Mouse (Mus musculus): ENCODE data around the gene Wipi1. TPM values are rescaled to one million over a fixed set of nuclear protein-coding genes. Genes with fewer than 3 reads are reported as not detected.

Wipi1 gene
- polyA plus RNA-seq, 2 experiments, result 9.0 to 11.9 TPM

DNA sequence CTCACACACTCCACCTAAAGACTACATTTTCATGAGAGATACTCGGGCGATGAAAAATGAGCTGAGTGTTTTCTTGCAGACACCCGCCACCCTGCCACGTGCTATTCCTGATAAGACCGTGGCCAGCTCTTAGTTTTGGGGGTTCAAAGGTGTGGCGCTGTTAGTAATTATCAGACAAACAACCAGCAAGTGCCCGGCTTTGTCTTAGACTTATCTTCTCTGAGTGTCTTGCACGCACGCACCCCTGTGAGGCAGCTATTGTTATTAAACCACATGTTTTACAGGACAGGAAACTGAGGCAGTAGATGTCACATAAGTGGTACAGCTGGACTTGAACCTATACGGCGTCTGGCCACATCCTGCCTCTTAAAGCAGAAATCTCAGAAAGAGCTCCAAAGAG is 54.3 kb downstream of the Wipi1 start:
- DNase-seq (ENCODE audit: low read depth in 3 of 3, low spot score in 3 of 3) (peak; percentile 84 to 92 (median 87)), ATAC-seq (ENCODE audit: insufficient read depth) (peak; percentile 87)
- Histone ChIP-seq H3K4me3 (ENCODE audit: insufficient read depth in 1 of 2, low read depth in 2 of 2, low read length in 2 of 2) (no peak overlapping the region), H3K36me3 (replicated peaks; ENCODE audit: control insufficient read depth, insufficient read depth, low read depth) (no peaks in the 10 kb centered on the region), H3K9me3 (ENCODE audit: control insufficient read depth, low read length) (no peaks in the 10 kb centered on the region), H3K27me3 (ENCODE audit: control insufficient read depth, insufficient read depth, low read length) (no peaks in the 10 kb centered on the region), H3K9ac (replicated peaks) (peak overlapping the region; percentile 64), H3K27ac (peak overlapping the region; percentile 94), H3K4me2 (ENCODE audit: low read depth) (peak overlapping the region; percentile 53), H3K4me1 (replicated peaks; ENCODE audit: control insufficient read depth in 2 of 2, insufficient read depth in 2 of 2, low read length in 1 of 2) (peaks cover 76 to 80% of the 10 kb centered on the region in 2 experiments)
- TF ChIP-seq CTCF (IDR thresholded peaks at IDR 0.05; ENCODE audit: low read depth) (0 out of 2 replicates have a peak, but pooled peaks have one; percentile 8), EP300 (IDR thresholded peaks at IDR 0.05; ENCODE audit: low read depth) (peak; percentile 96)
- WGBS (ENCODE audit: insufficient replicate concordance), result 11% methylated on average over 11 of the region's 11 CpGs

DNA sequence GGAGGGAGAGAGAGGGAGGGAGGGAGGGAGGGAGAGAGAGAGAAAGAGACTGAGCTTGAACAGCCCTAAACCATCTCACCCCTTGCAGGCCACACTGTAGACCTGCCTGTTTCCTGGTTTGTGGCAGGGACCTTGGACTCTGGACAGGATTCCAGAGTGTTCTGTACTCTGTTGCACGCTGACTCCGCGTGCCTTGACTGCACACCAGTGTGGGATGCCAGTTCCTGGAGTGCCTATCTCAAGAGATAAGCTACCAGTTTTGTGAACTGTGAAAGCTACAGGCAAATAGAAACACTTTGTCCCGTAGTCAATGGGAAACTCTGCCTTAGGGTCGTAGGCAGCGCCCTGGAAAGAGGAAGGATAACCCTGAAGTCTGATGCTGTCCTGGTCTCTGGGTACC is 55.6 kb downstream of the Wipi1 start:
- peak overlapping the region; percentile 94 for H3K27ac ChIP-seq
- H3K36me3 ChIP-seq (replicated peaks; ENCODE audit: control insufficient read depth, insufficient read depth, low read depth), result no peaks in the 10 kb centered on the region
- peak in 2 of 3 experiments; percentile 37 to 46 for DNase-seq (ENCODE audit: low read depth in 3 of 3, low spot score in 3 of 3)
- no peak overlapping the region for H3K4me3 ChIP-seq (ENCODE audit: insufficient read depth in 1 of 2, low read depth in 2 of 2, low read length in 2 of 2)
- H3K4me2 ChIP-seq (ENCODE audit: low read depth), result peak overlapping the region; percentile 53
- peaks cover 87 to 91% of the 10 kb centered on the region in 2 experiments for H3K4me1 ChIP-seq (replicated peaks; ENCODE audit: control insufficient read depth in 2 of 2, insufficient read depth in 2 of 2, low read length in 1 of 2)
- no peaks in the 10 kb centered on the region for H3K27me3 ChIP-seq (ENCODE audit: control insufficient read depth, insufficient read depth, low read length)
- peak overlapping the region; percentile 67 for H3K9ac ChIP-seq (replicated peaks)
- TF ChIP-seq CTCF (IDR thresholded peaks at IDR 0.05; ENCODE audit: low read depth), result no peak
- peak; percentile 55; the same call in 1 of the 2 replicates for TF ChIP-seq EP300 (IDR thresholded peaks at IDR 0.05; ENCODE audit: low read depth)
- WGBS (ENCODE audit: insufficient replicate concordance), result 11% methylated on average over 6 of the region's 6 CpGs
- no peaks in the 10 kb centered on the region for H3K9me3 ChIP-seq (ENCODE audit: control insufficient read depth, low read length)
- peak; percentile 50 for ATAC-seq (ENCODE audit: insufficient read depth)

DNA sequence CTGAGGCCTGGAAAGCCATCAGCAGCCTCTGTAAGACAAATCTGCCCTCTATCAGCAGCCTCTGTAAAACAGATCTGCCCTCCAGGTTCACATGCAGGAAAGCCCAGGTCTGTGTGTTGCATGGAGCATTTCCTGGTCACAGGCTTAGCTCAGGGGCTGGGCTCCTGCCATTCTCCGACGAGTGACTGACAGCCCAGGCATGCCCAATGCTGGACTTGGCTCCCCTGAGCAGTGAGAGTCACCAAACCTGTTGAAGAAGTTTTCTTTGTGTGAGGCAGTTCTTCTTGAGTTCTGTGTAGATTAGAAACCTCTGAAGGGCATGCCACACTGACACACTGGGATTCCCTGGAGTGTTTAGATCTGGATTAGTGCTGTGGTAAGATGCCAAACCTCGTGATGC is 57.3 kb downstream of the Wipi1 start:
- H3K4me3 ChIP-seq (ENCODE audit: insufficient read depth in 1 of 2, low read depth in 2 of 2, low read length in 2 of 2), result no peak overlapping the region
- peak overlapping the region; percentile 94 for H3K27ac ChIP-seq
- DNase-seq (ENCODE audit: low read depth in 3 of 3, low spot score in 3 of 3) (no peak), ATAC-seq (ENCODE audit: insufficient read depth) (no peak)
- H3K4me2 ChIP-seq (ENCODE audit: low read depth), result no peak overlapping the region
- peaks cover 88 to 92% of the 10 kb centered on the region in 2 experiments for H3K4me1 ChIP-seq (replicated peaks; ENCODE audit: control insufficient read depth in 2 of 2, insufficient read depth in 2 of 2, low read length in 1 of 2)
- no peaks in the 10 kb centered on the region for H3K36me3 ChIP-seq (replicated peaks; ENCODE audit: control insufficient read depth, insufficient read depth, low read depth)
- WGBS (ENCODE audit: insufficient replicate concordance), result 41% methylated on average over 3 of the region's 3 CpGs
- TF ChIP-seq CTCF (IDR thresholded peaks at IDR 0.05; ENCODE audit: low read depth) (no peak), EP300 (IDR thresholded peaks at IDR 0.05; ENCODE audit: low read depth) (no peak)
- H3K27me3 ChIP-seq (ENCODE audit: control insufficient read depth, insufficient read depth, low read length), result no peaks in the 10 kb centered on the region
- peak overlapping the region; percentile 32 for H3K9ac ChIP-seq (replicated peaks)
- H3K9me3 ChIP-seq (ENCODE audit: control insufficient read depth, low read length), result no peaks in the 10 kb centered on the region

DNA sequence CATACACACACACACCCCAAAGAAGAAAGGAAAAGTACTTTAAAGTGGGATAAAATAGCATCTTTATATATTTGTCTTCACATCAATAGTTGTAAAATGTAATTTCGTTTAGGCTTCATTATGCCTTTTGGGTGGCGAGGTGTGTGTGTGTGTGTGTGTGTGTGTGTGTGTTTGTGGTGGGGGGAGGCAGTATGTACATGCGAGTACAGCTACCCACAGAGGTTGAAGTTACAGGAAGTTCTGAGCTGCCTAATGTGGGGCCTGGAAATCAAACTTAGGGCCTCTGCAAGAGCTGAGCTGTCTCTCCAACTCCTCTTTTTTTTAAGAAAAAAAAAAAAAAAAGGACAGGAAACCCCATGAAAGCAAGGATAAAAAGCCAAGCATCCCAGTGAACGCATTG is 57.8 kb downstream of the Wipi1 start:
- Histone ChIP-seq H3K36me3 (replicated peaks; ENCODE audit: control insufficient read depth, insufficient read depth, low read depth) (no peaks in the 10 kb centered on the region), H3K9me3 (ENCODE audit: control insufficient read depth, low read length) (no peaks in the 10 kb centered on the region), H3K27me3 (ENCODE audit: control insufficient read depth, insufficient read depth, low read length) (no peaks in the 10 kb centered on the region), H3K4me2 (ENCODE audit: low read depth) (no peak overlapping the region), H3K9ac (replicated peaks) (no peak overlapping the region; the same call in 1 of the 2 replicates), H3K4me3 (ENCODE audit: insufficient read depth in 1 of 2, low read depth in 2 of 2, low read length in 2 of 2) (no peak overlapping the region), H3K27ac (peak overlapping the region; percentile 94), H3K4me1 (replicated peaks; ENCODE audit: control insufficient read depth in 2 of 2, insufficient read depth in 2 of 2, low read length in 1 of 2) (peaks cover 88 to 92% of the 10 kb centered on the region in 2 experiments)
- TF ChIP-seq CTCF (IDR thresholded peaks at IDR 0.05; ENCODE audit: low read depth) (no peak), EP300 (IDR thresholded peaks at IDR 0.05; ENCODE audit: low read depth) (no peak)
- no peak for ATAC-seq (ENCODE audit: insufficient read depth)
- DNase-seq (ENCODE audit: low read depth in 3 of 3, low spot score in 3 of 3), result no peak
- WGBS (ENCODE audit: insufficient replicate concordance), result 46% methylated on average over 4 of the region's 4 CpGs

DNA sequence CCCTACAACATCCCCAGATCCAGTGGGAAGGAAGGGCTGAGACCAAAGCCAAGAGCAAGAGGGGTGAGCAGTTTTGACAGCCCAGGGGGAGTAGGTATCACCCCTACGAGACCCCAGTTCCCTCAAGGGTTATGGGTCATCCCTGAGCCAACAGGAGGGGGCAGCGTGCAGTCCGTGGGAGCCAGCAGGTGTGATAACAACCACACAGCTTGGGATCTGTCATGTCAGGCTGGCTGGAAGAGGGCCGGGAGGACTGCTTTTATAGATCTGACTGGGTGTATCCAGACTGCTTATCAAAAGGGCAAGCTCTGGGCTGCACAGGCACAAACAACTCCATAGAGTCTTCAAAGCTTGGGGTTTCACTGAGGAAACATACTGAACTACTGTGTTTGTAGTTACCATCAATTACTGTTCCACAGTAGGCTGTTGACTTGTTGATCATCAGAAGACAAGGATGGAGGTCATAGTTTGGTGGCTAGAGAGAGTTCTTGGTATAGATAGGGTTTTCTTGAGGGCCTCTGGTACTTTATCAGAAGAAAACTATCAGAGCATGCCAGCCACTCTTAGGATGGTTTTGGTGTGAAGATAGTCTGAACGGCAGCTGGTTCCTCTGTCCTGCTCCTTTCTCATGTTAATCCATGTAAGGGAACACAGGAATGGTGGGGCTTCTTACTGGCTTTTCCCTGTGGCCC is 62.0 kb downstream of the Wipi1 start:
- DNase-seq (ENCODE audit: low read depth in 3 of 3, low spot score in 3 of 3), result peak; percentile 79 to 82 (median 82)
- Histone ChIP-seq H3K4me2 (ENCODE audit: low read depth) (peak overlapping the region; percentile 69), H3K9ac (replicated peaks) (peak overlapping the region; percentile 61)

More for the DNA sequence above, 62.0 kb downstream of the Wipi1 start:
- Histone ChIP-seq H3K27ac (peak overlapping the region; percentile 98), H3K9me3 (ENCODE audit: control insufficient read depth, low read length) (no peaks in the 10 kb centered on the region), H3K4me1 (replicated peaks; ENCODE audit: control insufficient read depth in 2 of 2, insufficient read depth in 2 of 2, low read length in 1 of 2) (peaks cover 83 to 94% of the 10 kb centered on the region in 2 experiments), H3K4me3 (ENCODE audit: insufficient read depth in 1 of 2, low read depth in 2 of 2, low read length in 2 of 2) (peak overlapping the region; percentile 0 to 25; a peak in 3 of 4 replicates), H3K36me3 (replicated peaks; ENCODE audit: control insufficient read depth, insufficient read depth, low read depth) (no peaks in the 10 kb centered on the region), H3K27me3 (ENCODE audit: control insufficient read depth, insufficient read depth, low read length) (no peaks in the 10 kb centered on the region)
- ATAC-seq (ENCODE audit: insufficient read depth), result peak; percentile 94
- 6% methylated on average over 5 of the region's 5 CpGs for WGBS (ENCODE audit: insufficient replicate concordance)
- peak; percentile 81 for TF ChIP-seq EP300 (IDR thresholded peaks at IDR 0.05; ENCODE audit: low read depth)
- TF ChIP-seq CTCF (IDR thresholded peaks at IDR 0.05; ENCODE audit: low read depth), result peak; percentile 80
